Mouse (Mus musculus): ENCODE measurements around the gene Rgs8.

Rgs8 gene

DNA sequence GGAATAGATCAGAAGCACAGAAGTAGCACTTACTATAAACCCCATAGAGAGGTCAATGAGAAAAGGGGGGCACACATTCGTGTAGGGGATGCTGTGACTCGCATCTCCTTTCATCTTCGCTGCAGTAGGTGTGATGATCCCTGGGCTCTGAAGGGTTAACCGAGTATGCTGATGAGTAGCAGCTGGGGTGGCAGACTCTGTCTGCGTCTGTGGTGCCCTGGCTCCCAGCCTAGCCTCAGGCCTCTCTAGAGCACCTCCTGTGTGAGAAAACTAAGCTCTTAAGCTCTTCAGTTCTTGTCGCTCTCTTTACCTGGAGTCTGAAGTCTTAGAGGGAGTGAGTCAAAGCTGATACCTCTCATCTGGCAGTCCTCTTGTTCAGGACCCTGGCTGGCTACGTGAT lies 51.3 kb downstream of the Rgs8 start:
- no peak for DNase-seq (ENCODE audit: low spot score in 2 of 2)

DNA sequence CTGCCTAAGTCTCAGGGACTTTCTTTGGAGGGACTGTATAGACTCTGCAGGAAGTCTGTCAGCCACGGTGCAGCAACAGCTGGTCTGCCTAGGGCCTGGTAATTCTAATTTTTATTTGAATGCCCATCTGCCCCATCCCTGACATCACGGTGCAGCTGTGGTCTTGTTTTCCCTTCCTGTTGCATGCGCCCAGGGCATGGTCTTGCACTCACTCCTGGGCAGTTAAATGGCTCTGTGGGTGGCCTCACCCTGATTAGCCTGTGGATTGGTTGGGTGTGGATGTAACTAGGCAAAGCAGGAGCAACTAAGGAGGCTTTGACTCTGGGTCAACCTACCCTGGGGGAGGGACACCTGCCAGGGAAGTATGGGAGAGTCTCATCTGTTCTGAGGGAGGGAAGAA lies 52.2 kb downstream of the Rgs8 start:
- DNase-seq (ENCODE audit: low spot score in 2 of 2): no peak

DNA sequence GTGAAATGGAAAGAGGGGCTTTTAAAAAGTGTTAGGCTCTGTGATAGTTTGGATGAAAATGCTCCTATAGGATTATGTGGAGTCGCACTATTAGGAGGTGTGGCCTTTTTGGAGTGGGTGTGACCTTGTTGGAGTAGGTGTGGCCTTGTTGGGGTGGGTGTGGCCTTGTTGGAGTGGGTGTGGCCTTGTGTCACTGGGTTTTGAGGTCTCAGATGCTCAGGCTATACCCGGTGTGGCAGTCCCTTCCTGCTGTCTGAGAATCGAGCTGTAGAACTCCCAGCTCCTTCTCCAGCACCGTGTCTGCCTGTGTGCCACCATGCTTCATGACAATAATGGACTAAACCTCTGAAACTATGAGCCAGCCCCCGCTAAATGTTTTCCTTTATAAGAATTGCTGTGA lies 55.8 kb downstream of the Rgs8 start:
- no peak for DNase-seq (ENCODE audit: low spot score in 2 of 2)

DNA sequence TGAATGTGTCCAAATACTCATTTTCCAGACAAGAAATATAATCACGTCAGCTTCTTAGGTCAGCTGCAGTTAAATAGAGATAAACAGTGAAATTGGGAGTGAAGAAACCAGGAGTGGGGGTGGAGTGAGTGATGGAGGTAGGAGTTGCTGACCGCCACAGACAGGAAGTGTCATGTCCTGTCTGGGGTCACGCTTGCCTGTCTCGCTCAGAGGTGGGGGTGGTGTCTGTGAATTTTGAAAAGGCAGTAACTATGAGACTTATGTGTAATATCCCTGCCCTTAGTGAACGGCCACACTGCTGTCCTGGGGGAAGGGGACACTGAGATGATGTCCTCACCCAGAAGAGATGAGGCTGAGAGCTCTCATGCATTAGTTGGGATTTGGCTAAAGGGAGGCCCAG lies 56.6 kb downstream of the Rgs8 start:
- no peak for DNase-seq (ENCODE audit: low spot score in 2 of 2)

DNA sequence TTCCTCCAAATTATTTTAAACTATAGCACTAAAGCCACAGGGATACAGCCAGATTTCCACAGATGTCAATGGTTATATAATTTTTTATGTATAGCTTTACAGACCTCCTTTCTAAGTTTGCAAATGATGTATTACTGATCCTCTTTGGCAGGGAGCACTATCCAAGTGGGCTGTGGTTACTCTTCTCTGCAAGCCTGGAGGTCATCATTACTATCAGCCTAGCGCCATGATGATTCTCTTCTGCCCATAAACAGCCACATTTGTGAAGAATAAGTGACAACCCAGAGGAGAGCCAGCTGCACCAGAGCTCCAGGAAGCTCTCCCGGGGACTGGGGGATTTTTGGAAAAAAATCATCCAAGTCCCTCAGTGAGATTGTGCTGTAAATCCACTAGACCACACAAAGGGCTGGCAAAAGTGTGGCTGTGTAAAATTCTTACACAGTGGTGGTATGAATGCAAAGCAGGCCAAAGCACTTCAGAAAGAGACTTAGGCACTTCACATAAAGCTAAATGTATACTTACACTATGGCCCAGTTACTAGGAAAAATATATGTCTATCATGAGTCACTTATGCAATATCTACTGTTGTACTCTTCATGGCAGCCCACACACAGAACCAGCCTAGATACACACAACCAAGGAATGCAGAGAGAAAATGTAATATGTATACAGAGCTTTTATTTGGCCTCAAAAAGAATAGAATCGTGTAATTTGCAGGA lies 58.9 kb downstream of the Rgs8 start:
- DNase-seq (ENCODE audit: low spot score in 2 of 2): no peak

DNA sequence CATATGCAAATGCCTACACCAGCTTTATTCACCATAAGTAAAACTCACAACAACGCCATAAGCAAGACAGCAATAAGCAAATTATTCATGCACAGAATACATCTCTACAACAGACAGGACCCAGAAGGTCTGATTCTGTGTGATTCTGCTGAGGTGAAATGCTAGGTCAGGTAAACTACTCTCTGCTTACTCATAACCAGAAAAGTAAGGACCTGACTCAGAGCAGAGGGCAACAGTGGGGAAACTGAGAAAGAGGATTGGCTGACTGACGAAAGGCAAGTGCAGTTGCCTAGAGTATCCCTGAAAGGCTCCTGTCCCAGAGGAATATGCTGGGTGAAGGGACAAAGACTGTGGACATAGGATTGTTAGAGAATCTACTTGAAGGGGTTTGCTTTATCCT lies 59.8 kb downstream of the Rgs8 start:
- no peak for DNase-seq (ENCODE audit: low spot score in 2 of 2)

DNA sequence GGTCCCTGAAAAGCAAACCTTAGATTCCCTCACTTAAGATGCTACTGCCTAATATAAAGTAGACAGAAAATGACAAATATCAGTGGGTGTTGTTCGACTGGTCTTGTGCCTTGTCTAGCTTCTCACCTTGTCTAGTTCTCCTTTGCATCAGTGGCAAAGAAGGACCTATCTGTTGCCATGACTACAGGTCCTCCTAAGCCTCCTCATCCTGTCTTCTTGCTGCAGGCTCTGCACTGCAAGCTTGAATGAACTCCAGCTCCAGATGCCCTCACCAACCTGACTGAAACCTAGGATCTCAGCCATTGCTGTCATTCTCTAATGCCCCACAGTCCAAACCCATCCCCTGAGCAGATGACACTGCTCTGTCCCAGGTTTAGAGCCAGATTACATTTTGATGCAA lies 65.2 kb downstream of the Rgs8 start:
- DNase-seq (ENCODE audit: low spot score in 2 of 2): no peak

DNA sequence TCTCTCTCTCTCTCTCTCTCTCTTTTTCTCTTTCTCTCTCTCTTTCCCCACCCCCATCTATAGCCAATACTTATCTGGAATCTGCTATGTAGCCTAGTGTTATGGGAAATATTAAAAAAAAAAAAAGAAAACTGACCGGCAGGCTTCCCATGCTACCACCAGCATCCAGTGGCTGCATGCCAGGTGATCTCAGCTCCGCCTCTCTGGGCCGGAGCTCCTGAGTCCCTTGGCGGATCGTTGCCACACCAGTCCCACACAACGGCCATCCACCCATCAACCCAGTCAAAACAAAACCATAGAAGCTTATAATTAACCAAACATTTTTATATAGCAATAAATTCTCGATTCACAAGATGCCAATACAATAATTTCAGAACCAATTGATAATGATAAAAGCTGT lies 68.1 kb downstream of the Rgs8 start:
- DNase-seq (ENCODE audit: low spot score in 2 of 2): no peak

DNA sequence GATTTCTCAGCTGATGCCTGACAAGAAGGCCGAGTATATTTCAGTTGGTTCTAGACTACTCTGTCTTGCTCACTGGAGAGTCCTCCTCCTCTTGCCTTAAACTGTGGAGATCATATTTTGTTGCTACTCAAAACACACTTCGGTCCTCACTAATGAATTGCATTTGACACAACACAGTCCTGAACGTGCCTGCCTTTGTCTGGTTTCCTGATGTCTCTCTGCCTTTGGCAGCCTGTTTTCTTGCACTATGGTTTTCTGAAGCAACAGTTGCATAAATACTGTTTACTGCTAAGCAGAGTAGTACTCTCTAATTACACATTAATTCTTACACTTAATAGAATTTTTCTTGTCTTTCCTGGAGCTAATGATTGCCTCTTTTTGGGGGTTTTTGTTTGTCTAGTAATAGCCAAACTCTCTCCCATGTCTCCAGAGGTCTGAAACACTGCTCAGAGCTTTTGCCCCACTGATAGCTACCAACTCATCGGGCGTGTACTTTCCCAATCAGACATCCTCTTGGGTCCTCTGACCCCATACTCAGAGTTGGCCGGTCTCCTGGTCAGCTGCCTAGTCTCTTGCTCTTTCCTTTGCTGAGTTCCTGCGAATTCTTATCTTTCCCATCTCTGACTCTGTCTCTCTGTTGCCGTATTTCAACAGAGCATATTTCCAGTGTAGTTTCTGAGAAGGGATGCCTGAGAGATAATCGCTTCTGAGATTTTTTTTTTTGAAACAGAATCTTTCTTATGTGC lies 68.9 kb downstream of the Rgs8 start:
- no peak for DNase-seq (ENCODE audit: low spot score in 2 of 2)

DNA sequence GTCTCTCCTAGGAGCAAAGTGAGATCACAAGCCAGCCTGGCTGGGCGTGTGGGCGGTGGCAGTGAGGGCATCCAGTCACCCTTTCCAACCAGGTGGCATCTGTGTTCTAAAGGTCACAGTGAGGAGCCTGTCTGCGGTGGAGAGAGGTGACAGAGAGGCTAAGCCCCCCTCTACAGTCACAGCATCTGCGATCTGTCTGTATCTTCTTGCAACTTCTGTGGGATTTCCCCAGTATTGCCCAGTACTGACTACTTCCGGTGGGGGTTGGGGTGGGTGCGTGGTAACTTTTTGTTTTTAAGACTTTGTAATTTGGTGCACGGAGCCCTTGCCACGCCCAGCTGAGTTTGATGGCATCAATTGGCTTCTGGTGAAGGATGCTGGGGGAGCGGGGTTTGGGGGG lies 70.6 kb downstream of the Rgs8 start:
- no peak for DNase-seq (ENCODE audit: low spot score in 2 of 2)

DNA sequence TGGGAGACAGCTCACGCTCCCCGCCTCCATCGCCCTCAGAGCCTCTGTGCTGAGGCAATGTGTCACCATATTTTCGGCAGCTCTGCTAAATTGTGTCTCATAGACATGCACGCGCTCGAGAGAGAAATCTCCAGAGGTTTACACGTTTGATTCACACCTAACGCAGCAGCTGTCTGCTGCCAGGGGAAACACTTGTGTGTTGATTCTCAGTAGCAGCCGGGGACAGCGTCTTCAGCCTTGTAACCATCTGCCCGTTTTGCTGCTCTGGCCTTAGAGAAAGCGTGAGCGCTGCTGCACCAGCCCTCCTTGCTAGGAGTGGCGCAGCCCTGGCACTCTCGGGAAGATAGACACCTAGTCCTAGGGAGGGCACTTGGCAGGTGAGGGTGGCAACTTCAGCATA lies 73.8 kb downstream of the Rgs8 start:
- DNase-seq (ENCODE audit: low spot score in 2 of 2): no peak

DNA sequence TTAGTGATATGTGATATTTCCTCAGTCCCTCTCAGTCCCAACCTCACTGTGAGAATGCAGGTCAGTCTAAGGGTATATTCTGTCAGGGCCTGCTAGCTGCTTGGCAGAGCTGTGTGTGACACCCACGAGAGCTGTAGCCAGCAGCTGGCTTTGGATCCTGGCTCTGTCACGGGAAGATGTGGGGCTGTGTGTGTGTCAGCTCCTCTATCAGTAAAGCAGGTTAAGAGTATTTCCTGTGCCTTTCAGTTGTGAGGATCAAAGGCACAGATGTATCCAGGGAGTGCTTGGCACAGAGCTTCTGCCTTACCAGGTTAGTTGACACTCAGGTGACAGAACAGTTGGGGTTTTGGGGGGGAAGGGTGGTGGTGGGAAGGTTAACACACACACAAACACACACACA lies 77.0 kb downstream of the Rgs8 start:
- DNase-seq (ENCODE audit: low spot score in 2 of 2): no peak

DNA sequence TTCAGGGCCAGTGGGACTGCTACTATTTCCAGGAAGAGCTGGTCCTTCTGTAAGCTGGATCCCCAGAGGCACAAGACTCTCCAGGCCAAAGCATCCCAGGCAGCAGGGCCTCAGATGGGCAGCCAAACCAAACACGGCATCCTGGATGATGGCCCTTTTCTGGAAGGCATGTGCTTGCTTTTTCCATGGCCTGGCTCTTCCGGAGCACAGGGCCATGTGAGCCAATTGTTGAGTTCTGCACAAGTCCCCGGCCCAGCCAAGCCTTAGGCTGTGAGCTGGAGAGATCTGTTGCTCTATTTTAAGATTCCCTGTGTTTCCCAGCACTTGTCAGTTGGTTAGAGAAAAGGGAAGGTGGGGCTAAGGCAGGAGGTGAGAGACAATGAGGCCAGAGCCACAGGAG lies 77.8 kb downstream of the Rgs8 start:
- DNase-seq (ENCODE audit: low spot score in 2 of 2): no peak

DNA sequence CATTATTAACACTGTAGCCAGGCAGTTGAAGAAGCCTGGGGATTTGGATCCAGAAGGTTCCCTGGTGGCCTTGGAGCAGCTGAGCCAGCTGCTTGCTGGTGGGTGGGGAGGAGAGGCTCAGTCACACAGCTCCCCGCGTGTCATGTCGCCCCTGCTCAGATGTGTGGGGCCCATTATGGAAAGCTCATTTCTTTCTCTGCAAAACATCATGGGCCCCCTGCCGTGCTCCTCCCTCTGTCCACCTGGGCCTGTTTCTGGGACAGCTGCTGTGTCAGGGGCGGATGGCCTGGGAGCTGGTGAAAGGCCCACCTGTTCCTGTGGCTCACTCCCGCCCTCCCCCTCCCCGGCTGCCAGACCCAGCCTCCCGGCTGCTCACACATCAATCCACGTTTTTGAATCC lies 80.4 kb downstream of the Rgs8 start:
- no peak for DNase-seq (ENCODE audit: low spot score in 2 of 2)

DNA sequence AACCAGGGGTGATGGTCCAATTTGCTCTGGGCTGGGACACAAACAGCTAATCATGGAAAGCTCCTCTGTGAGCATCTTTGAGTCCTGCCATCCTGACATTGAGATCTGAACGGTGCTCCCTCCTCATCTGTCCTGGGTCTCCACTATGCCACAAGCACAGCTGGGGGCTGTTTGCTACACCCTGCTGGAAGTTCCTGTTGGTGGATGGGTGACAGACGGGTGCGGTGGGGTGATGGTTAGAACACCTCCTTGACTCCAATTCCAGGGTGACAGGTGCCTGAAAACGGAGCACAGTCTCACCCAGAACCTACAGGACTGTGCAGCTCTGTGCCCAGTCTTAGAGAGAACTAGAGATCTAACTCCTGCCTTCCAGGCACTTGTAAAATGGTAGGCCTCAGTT lies 82.0 kb downstream of the Rgs8 start:
- no peak for DNase-seq (ENCODE audit: low spot score in 2 of 2)

DNA sequence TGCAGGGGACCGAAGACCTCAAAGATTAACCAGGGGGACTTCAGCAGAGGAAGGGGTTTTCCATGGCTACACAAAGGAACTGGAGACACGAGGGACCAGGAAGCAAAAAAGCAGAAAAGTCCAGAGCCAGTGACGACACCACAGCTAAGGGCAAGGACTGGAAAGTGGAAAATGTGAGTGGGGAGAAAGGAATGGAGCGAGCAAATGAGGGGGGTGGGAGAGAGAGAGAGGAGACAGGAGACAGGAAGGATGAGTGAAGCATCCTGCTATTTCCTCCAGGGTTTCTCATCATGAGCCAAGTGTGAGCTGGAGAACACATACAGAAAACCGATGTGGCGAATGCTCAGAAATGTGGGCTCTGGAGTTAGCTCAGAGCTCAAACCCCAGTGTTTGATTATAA lies 83.3 kb downstream of the Rgs8 start:
- DNase-seq (ENCODE audit: low spot score in 2 of 2): no peak

DNA sequence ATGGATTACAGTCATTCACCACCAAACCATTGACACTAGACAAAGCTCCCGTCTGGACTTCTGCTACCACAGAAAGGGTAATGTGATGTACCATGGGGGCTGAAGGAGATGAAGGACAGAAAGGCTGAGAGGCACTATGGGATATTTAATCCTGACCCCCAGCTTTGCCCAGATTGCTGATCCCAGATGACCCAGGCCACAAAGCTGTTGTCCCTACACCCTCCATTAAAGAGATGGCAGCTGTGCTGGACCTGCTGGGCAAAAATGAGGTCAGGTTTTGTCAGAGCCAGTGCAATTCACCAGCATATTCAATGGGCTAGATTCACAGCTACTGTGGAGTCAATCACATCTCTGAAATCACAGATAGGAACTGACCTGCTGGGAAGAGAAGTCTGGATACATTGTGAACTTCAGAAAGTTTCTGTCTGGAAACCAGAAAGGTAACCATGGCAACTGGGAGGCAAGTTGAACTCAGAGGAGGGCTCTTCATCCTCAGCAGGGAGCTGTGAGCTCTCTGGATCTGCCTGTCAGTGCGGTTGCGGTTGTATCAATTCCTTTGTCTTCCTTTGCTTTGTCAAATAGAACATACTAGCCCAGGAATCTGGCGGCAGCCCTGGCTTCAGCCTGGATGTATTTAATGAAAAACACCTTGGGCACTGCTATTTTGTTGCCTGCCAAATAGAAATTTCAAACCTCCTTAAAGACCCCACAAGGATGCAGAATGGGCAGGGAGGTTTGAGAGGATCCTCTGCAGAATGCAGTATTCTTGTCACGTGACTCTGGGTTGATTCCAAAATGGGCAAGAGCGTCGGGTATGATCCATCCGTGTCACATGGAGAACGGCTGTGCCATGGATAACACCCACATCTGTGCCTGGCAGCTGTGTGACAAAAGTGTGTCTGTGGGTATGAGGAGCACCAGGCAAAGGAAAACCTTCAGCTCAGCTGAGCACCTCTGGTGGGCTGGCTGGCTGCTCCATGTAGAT lies 84.6 kb downstream of the Rgs8 start:
- DNase-seq (ENCODE audit: low spot score in 2 of 2): no peak

DNA sequence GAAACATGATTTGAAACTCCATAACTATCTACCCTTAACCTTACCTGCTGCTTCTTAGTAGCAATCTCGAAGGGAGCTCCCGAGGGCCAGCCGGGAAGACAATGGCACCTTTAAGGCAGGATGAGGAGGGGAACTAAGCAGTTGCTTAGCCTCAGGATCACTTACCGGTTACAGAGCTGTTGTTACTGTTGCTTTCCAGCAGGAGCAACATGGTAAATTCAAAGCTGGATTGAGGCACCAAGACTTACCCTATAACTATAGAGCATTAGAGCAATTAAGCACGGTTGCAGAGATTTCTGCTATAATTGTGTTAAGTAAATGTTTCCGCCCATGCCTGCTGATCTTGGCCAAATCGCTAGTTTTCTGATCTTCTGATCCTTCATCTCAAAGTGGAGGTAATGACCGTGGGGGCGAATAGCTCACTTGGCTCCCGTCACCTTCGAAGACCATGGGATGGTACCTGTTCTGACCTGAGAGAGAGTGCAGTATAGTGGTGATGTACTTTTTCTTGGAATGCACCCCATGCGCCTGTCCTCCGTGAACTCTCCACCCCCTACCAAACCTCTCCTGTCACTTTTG lies 86.7 kb downstream of the Rgs8 start:
- DNase-seq (ENCODE audit: low spot score in 2 of 2): no peak

DNA sequence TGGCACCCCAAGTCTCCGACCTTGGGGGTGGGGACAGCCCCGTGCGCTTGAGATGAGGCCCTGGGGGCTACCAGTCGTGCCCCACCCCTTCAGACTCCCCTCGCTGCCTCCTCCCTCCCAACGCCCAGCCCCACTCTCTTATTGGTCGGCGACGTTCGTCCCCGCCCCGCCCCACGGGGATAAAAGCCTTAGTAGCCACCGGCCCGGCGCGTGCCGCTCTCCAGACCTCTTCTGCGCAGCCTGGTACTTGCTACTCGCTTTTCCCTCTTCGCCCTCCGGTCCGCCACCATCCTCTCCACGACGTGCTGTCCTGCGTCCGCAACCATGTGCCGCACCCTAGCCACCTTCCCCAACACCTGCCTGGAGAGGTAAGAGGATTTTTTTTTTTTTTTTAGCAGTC lies 87.3 kb downstream of the Rgs8 start, which contains the start of gene Rgs16:
Rgs16 (plus strand) TSS at position 205 of the 400 bp plus-strand sequence.
- DNase-seq (ENCODE audit: low spot score in 2 of 2): peak; percentile 29 to 80

DNA sequence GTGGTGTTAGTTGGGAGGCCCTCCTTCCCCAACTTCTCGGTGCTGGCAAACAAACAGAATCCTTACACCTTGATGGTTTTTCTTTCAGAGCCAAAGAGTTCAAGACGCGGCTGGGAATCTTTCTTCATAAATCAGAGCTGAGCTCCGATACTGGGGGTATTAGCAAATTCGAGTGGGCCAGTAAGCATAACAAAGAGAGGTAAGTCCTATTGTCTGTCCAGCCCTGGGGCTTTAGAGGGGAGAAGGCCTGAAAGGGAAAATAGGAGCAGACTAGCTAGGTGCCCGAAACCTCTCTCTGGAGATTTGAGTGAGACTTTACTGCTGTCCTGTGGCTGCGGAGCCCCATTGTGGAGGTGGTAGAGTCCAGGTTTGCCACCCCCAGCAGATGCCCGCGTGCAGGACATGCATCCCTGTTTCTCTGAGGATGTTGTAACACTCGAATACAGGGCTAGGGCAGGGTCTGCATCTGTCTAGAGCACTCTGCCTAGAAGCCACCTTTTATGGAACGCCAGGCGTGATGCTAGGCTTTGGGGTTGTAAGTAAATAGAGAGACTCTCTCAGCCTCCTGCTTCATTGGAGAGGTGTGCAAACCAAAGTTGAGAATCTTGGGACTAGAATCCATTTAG lies 88.1 kb downstream of the Rgs8 start:
- no peak for DNase-seq (ENCODE audit: low spot score in 2 of 2)

DNA sequence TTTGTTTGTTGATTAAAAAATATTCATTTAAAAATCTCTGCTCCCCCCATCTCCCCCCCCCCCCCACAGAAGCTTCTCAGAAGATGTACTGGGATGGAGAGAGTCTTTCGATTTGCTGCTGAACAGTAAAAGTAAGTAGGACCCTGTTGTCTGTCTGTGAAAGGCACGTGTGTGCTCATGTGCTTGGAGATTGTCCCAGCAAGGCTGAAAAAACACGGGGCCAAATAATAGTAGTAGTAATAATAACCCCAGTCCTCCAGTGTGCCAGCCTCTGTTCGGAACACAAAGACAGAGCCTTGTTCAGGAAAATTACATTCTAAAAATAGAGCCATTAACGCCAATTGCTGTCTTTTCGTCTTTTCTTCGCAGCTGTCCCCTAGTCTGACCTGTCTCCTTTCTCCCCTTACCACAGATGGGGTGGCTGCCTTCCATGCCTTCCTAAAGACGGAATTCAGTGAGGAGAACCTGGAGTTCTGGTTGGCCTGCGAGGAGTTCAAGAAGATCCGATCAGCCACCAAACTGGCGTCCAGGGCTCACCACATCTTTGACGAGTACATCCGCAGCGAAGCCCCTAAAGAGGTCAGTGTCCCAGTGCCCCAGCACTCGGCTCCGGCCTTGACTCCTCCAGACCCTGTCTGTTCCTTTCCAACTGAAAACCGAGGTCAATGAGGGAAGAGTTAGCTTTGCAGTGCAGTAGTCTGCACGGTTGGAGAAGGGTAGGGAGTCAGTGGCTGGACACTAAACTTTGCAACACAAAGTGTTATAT lies 88.9 kb downstream of the Rgs8 start:
- no peak for DNase-seq (ENCODE audit: low spot score in 2 of 2)

All from spleen, postnatal 10 days (tissue).